Mouse (Mus musculus) MEL (cell line): ENCODE results near the gene C77080. TPM values are rescaled to one million over a fixed set of nuclear protein-coding genes. Genes with fewer than 3 reads are reported as not detected.

Source experiments
- DNase-seq: peaks from one replicate; pipeline ENCODE4 v3.0.0; 2011; ENCODE audit warnings: low read depth, low spot score
- H3K27ac ChIP-seq: 2 replicates; pipeline ENCODE4 v1.5.1; 2012; ENCODE audit warnings: low read depth, mild to moderate bottlenecking, control low read depth, low read length, moderate library complexity; ENCODE audit not compliant: control insufficient read depth
- H3K27me3 ChIP-seq, 2 experiments: fragments of 150-350 bp in 1 of 2; sonication (generic) in 1 of 2; 2 replicates each; pipeline ENCODE4 v1.6.1; 2012; ENCODE audit warnings: low read length in 2 of 2, mild to moderate bottlenecking in 2 of 2, improper control_type of control experiment in 1 of 2, moderate library complexity in 1 of 2; ENCODE audit not compliant: insufficient read depth in 2 of 2, control insufficient read depth in 1 of 2
- H3K36me3 ChIP-seq, 2 experiments: 2 replicates each; pipeline ENCODE4 v1.6.1; 2012 to 2014; ENCODE audit warnings: low read length in 2 of 2, improper control_type of control experiment in 1 of 2, inconsistent platforms in 1 of 2, mild to moderate bottlenecking in 1 of 2; ENCODE audit not compliant: insufficient read depth in 2 of 2, control insufficient read depth in 1 of 2
- H3K4me1 ChIP-seq, 2 experiments: fragments of 150-350 bp in 1 of 2; sonication (generic) in 1 of 2; 2 replicates each; pipeline ENCODE4 v1.6.1; 2012; ENCODE audit warnings: low read length in 2 of 2, improper control_type of control experiment in 1 of 2, mild to moderate bottlenecking in 1 of 2; ENCODE audit not compliant: insufficient read depth in 2 of 2, control insufficient read depth in 1 of 2
- H3K4me3 ChIP-seq, 2 experiments: fragments of 150-350 bp in 1 of 2; sonication (generic) in 1 of 2; 2 replicates each; pipeline ENCODE4 v1.5.1; 2012; ENCODE audit warnings: low read depth in 2 of 2, low read length in 2 of 2, mild to moderate bottlenecking in 2 of 2, moderate library complexity in 2 of 2, control low read depth in 1 of 2, improper control_type of control experiment in 1 of 2; ENCODE audit not compliant: control insufficient read depth in 1 of 2, insufficient read depth in 1 of 2
- H3K79me2 ChIP-seq: 2 replicates; pipeline ENCODE4 v1.6.1; 2012; ENCODE audit warnings: mild to moderate bottlenecking, low read length, moderate library complexity; ENCODE audit not compliant: control insufficient read depth, poor library complexity, insufficient read depth
- H3K9ac ChIP-seq: 2 replicates; pipeline ENCODE4 v1.6.1; 2012; ENCODE audit warnings: low read depth, mild to moderate bottlenecking, control low read depth, low read length, moderate library complexity; ENCODE audit not compliant: control insufficient read depth, poor library complexity, severe bottlenecking
- H3K9me3 ChIP-seq: fragments of 150-350 bp; sonication (generic); replicated peaks from 2 replicates; pipeline ENCODE4 v1.6.1; 2012; ENCODE audit warnings: mild to moderate bottlenecking, low read length, improper control_type of control experiment, moderate library complexity; ENCODE audit not compliant: insufficient read depth
- CHD1 ChIP-seq: IDR thresholded peaks from 2 replicates; pipeline ENCODE4 v1.6.1; 2012; ENCODE audit warnings: low read depth, mild to moderate bottlenecking, inconsistent platforms, low read length, improper control_type of control experiment
- E2F4 ChIP-seq: IDR thresholded peaks from 2 replicates; pipeline ENCODE4 v1.6.1; 2011; ENCODE audit warnings: low read depth, low read length, improper control_type of control experiment, borderline replicate concordance
- ELF1 ChIP-seq: IDR thresholded peaks from 2 replicates; pipeline ENCODE4 v1.6.1; 2014; ENCODE audit warnings: low read depth, mild to moderate bottlenecking, inconsistent platforms, low read length, improper control_type of control experiment, moderate library complexity
- EP300 ChIP-seq, 2 experiments: IDR thresholded peaks; 2 replicates each; pipeline ENCODE4 v1.6.1; 2011; ENCODE audit warnings: improper control_type of control experiment in 2 of 2, low read length in 2 of 2, low read depth in 1 of 2, mild to moderate bottlenecking in 1 of 2
- GABPA ChIP-seq: IDR thresholded peaks from 2 replicates; pipeline ENCODE4 v1.6.1; 2012; ENCODE audit warnings: low read depth, mild to moderate bottlenecking, inconsistent platforms, low read length, improper control_type of control experiment, moderate library complexity
- GATA1 ChIP-seq: IDR thresholded peaks from 2 replicates; pipeline ENCODE4 v1.6.1; 2011; ENCODE audit warnings: low read depth, low read length, improper control_type of control experiment
- JUND ChIP-seq: IDR thresholded peaks from 2 replicates; pipeline ENCODE4 v1.6.1; 2011; ENCODE audit warnings: low read depth, mild to moderate bottlenecking, improper control_type of control experiment, low read length
- MAZ ChIP-seq: IDR thresholded peaks from 2 replicates; pipeline ENCODE4 v1.6.1; 2012; ENCODE audit warnings: low read depth, mild to moderate bottlenecking, inconsistent platforms, low read length, improper control_type of control experiment
- MEF2A ChIP-seq: IDR thresholded peaks from 2 replicates; pipeline ENCODE4 v1.6.1; 2014; ENCODE audit warnings: low read depth, mild to moderate bottlenecking, inconsistent platforms, low read length, improper control_type of control experiment; ENCODE audit not compliant: poor library complexity, insufficient replicate concordance, severe bottlenecking; ENCODE audit errors: extremely low read depth
- NRF1 ChIP-seq: IDR thresholded peaks from 2 replicates; pipeline ENCODE4 v1.6.1; 2014; ENCODE audit warnings: low read depth, mild to moderate bottlenecking, inconsistent platforms, low read length, improper control_type of control experiment, moderate library complexity; ENCODE audit not compliant: poor library complexity, insufficient read depth, severe bottlenecking
- SMC3 ChIP-seq: IDR thresholded peaks from 2 replicates; pipeline ENCODE4 v1.6.1; 2011; ENCODE audit warnings: low read depth, low read length, improper control_type of control experiment
- UBTF ChIP-seq: IDR thresholded peaks from 2 replicates; pipeline ENCODE4 v1.6.1; 2012; ENCODE audit warnings: low read depth, mild to moderate bottlenecking, inconsistent platforms, low read length, improper control_type of control experiment, moderate library complexity, borderline replicate concordance; ENCODE audit not compliant: insufficient read depth
- ZC3H11A ChIP-seq: IDR thresholded peaks from 2 replicates; pipeline ENCODE4 v1.6.1; 2012; ENCODE audit warnings: low read depth, mild to moderate bottlenecking, inconsistent platforms, low read length, improper control_type of control experiment
- ZKSCAN1 ChIP-seq: IDR thresholded peaks from 2 replicates; pipeline ENCODE4 v1.6.1; 2012; ENCODE audit warnings: low read depth, mild to moderate bottlenecking, inconsistent platforms, low read length, improper control_type of control experiment, moderate library complexity
- ZMIZ1 ChIP-seq: IDR thresholded peaks from 2 replicates; pipeline ENCODE4 v1.6.1; 2012; ENCODE audit warnings: low read depth, mild to moderate bottlenecking, inconsistent platforms, low read length, improper control_type of control experiment, moderate library complexity
- polyA plus RNA-seq, 2 experiments: library from polyadenylated mRNA; stranded (reverse) in 1 of 2; unstranded in 1 of 2; fragments of >175 nt in 1 of 2; fragments of >200 nt in 1 of 2; gene quantifications; 2 replicates each; pipeline versions ENCODE4 v1.2.1 to v1.2.4; 2012; ENCODE audit warnings: low replicate concordance in 2 of 2, low read depth in 1 of 2; ENCODE audit not compliant: insufficient read length in 2 of 2, insufficient read depth in 1 of 2, missing spikeins in 1 of 2
- total RNA-seq: library from RNA; depleted of rRNA; stranded (reverse); fragments of 300-350 nt; gene quantifications from 2 replicates; pipeline ENCODE4 v1.2.3, GENCODE M21; 2012

The C77080 gene
- total and polyA plus RNA-seq, 3 experiments: 0.92 to 6.9 TPM; not detected in 1

DNA sequence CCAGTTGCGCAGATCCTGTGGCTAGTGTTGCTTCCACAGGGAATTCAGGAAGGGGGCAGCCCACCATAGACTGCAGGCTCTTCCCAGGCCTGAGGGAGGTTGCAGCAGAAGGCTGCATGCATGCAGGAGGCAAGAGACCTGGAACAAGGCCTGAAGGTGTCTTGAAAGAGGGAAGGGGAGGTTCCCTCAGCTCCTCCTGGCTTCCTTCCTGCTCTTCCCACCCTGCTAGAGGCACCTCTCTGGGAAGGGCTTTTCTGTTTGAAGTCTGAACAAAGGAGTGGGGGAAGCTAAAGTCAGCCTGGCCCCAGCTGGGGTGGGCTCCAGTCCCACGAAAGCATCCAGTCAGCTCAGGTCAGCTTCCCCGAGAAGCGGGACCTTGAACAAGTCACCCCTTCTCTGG is 18.9 kb downstream of the C77080 start:
- Histone ChIP-seq H3K9me3 (no peaks in the 10 kb centered on the region), H3K4me1 (peaks cover 8 to 24% of the 10 kb centered on the region in 2 experiments), H3K9ac (no peak overlapping the region), H3K4me3 (no peak overlapping the region), H3K36me3 (peaks cover 0 to 5% of the 10 kb centered on the region in 2 experiments; a peak in 2 of 4 replicates), H3K27me3 (no peaks in the 10 kb centered on the region), H3K79me2 (no peaks in the 10 kb centered on the region), H3K27ac (no peak overlapping the region)
- no peak for DNase-seq
- TF ChIP-seq GABPA (no peak), CHD1 (no peak), UBTF (no peak), GATA1 (no peak), MAZ (no peak), ZMIZ1 (no peak)

- no peak for DNase-seq
- no peak overlapping the region for H3K27ac ChIP-seq
- H3K36me3 ChIP-seq: peaks cover 0 to 5% of the 10 kb centered on the region in 2 experiments; a peak in 2 of 4 replicates
- H3K4me1 ChIP-seq: peaks cover 8 to 21% of the 10 kb centered on the region in 2 experiments
- no peaks in the 10 kb centered on the region for H3K9me3 ChIP-seq
- no peak overlapping the region for H3K4me3 ChIP-seq
- H3K9ac ChIP-seq: no peak overlapping the region
- no peaks in the 10 kb centered on the region for H3K27me3 ChIP-seq
- no peaks in the 10 kb centered on the region for H3K79me2 ChIP-seq
- no peak for TF ChIP-seq GABPA
- no peak for TF ChIP-seq EP300 (IDR thresholded peaks at IDR 0.05; ENCODE audit: low read depth in 1 of 2, low read length in 2 of 2)
- TF ChIP-seq CHD1: no peak
- TF ChIP-seq MEF2A: no peak
- no peak for TF ChIP-seq ELF1
- TF ChIP-seq JUND: no peak
- no peak for TF ChIP-seq NRF1
- no peak for TF ChIP-seq UBTF
- no peak for TF ChIP-seq ZC3H11A
- no peak for TF ChIP-seq SMC3
- TF ChIP-seq ZKSCAN1: no peak
- TF ChIP-seq E2F4: no peak
- TF ChIP-seq MAZ: no peak
Observed at GRCm38 (mm10) chr4:129241898-129242297, 19.3 kb downstream of the C77080 start.
